Mouse (Mus musculus) liver, adult 2 months (tissue): ENCODE measurements around the gene Ppfia1. TPM values are rescaled to one million over a fixed set of nuclear protein-coding genes. Genes with fewer than 3 reads are reported as not detected.

ENCODE experiments used
- DNase-seq: peaks from one replicate; pipeline ENCODE4 v3.0.0-alpha.2; 2011; ENCODE audit warnings: low read depth, low spot score; ENCODE audit errors: extremely low read depth
- H3K27ac ChIP-seq: fragments of 200-500 bp; replicated peaks from 2 replicates; pipeline ENCODE4 v1.5.1; 2012; ENCODE audit warnings: low read depth, mild to moderate bottlenecking, control low read depth, inconsistent platforms, low read length; ENCODE audit not compliant: insufficient read depth
- H3K27me3 ChIP-seq: fragments of 200-500 bp; 2 replicates; pipeline ENCODE4 v1.6.1; 2012; ENCODE audit warnings: mild to moderate bottlenecking, moderate library complexity, low read length, inconsistent platforms; ENCODE audit not compliant: control insufficient read depth, insufficient read depth
- H3K36me3 ChIP-seq: fragments of 200-500 bp; 2 replicates; pipeline ENCODE4 v1.6.1; 2012; ENCODE audit warnings: low read length, inconsistent platforms; ENCODE audit not compliant: control insufficient read depth, insufficient read depth
- H3K4me1 ChIP-seq: fragments of 200-500 bp; 2 replicates; pipeline ENCODE4 v1.6.1; 2011; ENCODE audit warnings: low read length; ENCODE audit not compliant: control insufficient read depth, insufficient read depth
- H3K4me3 ChIP-seq: fragments of 200-500 bp; 2 replicates; pipeline ENCODE4 v1.5.1; 2011; ENCODE audit warnings: low read depth, mild to moderate bottlenecking, control low read depth, low read length, moderate library complexity; ENCODE audit not compliant: insufficient read depth
- H3K79me2 ChIP-seq: fragments of 200-500 bp; 2 replicates; pipeline ENCODE4 v1.6.1; 2012; ENCODE audit warnings: inconsistent platforms, mild to moderate bottlenecking, low read length, moderate library complexity; ENCODE audit not compliant: control insufficient read depth, insufficient read depth
- H3K9ac ChIP-seq: fragments of 200-500 bp; 2 replicates; pipeline ENCODE4 v1.6.1; 2012; ENCODE audit warnings: low read depth, mild to moderate bottlenecking, control low read depth, inconsistent platforms, low read length
- CTCF ChIP-seq: fragments of 200-500 bp; IDR thresholded peaks from 2 replicates; pipeline ENCODE4 v1.5.1; 2011; ENCODE audit warnings: low read depth, low read length, control low read depth
- POLR2A ChIP-seq: fragments of 200-500 bp; IDR thresholded peaks from 2 replicates; pipeline ENCODE4 v1.6.1; 2011; ENCODE audit warnings: low read length, control low read depth; ENCODE audit not compliant: insufficient read depth; ENCODE audit errors: extremely low read depth
- WGBS: fragments of 180-500 bp; shearing (Covaris S2); methylation state at CpG from one replicate; pipeline ENCODE4 v1.1.7; 2018; 5-methylcytosine and 5-hydroxymethylcytosine counted together
- polyA plus RNA-seq: library from polyadenylated mRNA; depleted of rRNA; stranded (reverse); fragments of >200 nt; gene quantifications from 2 replicates; pipeline ENCODE4 v1.2.3, GENCODE M21; 2012
- total RNA-seq: library from RNA; depleted of rRNA; stranded (reverse); fragments of >200 nt; gene quantifications from 2 replicates; pipeline ENCODE4 v1.2.3, GENCODE M21; 2014

The Ppfia1 gene
- total and polyA plus RNA-seq, 2 experiments, result 14.5 to 22.0 TPM

GRCm38 (mm10) chr7:144475741-144476140 is 77.8 kb downstream of the Ppfia1 start:
- no peak for TF ChIP-seq CTCF
- TF ChIP-seq POLR2A, result no peak
- H3K27ac ChIP-seq, result no peak overlapping the region
- H3K79me2 ChIP-seq, result no peaks in the 10 kb centered on the region
- H3K4me1 ChIP-seq, result no peaks in the 10 kb centered on the region
- H3K9ac ChIP-seq, result no peak overlapping the region
- DNase-seq, result peak; percentile 29
- H3K36me3 ChIP-seq, result peaks cover 10% of the 10 kb centered on the region
- no peak overlapping the region for H3K4me3 ChIP-seq
- H3K27me3 ChIP-seq, result no peaks in the 10 kb centered on the region
- WGBS, result 76% methylated on average over 3 of the region's 3 CpGs

- DNase-seq, result no peak
- TF ChIP-seq CTCF (no peak), POLR2A (no peak)
- H3K4me1 ChIP-seq, result peaks cover 9% of the 10 kb centered on the region
- H3K27ac ChIP-seq, result no peak overlapping the region
- no peak overlapping the region for H3K9ac ChIP-seq
- H3K4me3 ChIP-seq, result no peak overlapping the region
- peaks cover 20% of the 10 kb centered on the region; the same call in 1 of the 2 replicates for H3K79me2 ChIP-seq
- peaks cover 4% of the 10 kb centered on the region; the same call in 1 of the 2 replicates for H3K36me3 ChIP-seq
- WGBS, result 61% methylated on average over 4 of the region's 4 CpGs
- no peaks in the 10 kb centered on the region for H3K27me3 ChIP-seq
Observed at GRCm38 (mm10) chr7:144473486-144473885, 80.0 kb downstream of the Ppfia1 start.

GRCm38 (mm10) chr7:144471103-144471502 is 82.4 kb downstream of the Ppfia1 start:
- no peak overlapping the region for H3K4me3 ChIP-seq
- WGBS, result 53% methylated on average over 2 of the region's 2 CpGs
- TF ChIP-seq POLR2A (no peak), CTCF (no peak)
- peak overlapping the region; percentile 63 for H3K9ac ChIP-seq
- DNase-seq, result no peak
- H3K79me2 ChIP-seq, result peaks cover 21% of the 10 kb centered on the region; the same call in 1 of the 2 replicates
- peak overlapping the region; percentile 35 for H3K27ac ChIP-seq
- peaks cover 9% of the 10 kb centered on the region for H3K4me1 ChIP-seq
- H3K27me3 ChIP-seq, result no peaks in the 10 kb centered on the region
- H3K36me3 ChIP-seq, result no peaks in the 10 kb centered on the region; the same call in 1 of the 2 replicates

- H3K4me1 ChIP-seq, result peaks cover 9% of the 10 kb centered on the region
- peak; percentile 69 for DNase-seq
- WGBS, result under 1% methylated on average over 30 of the region's 30 CpGs
Observed at GRCm38 (mm10) chr7:144470545-144471059, 82.9 kb downstream of the Ppfia1 start, which contains the start of gene Cttn. TSS of gene Cttn (minus strand) at chr7:144471009.

GRCm38 (mm10) chr7:144469908-144470544 is 83.5 kb downstream of the Ppfia1 start:
- peaks cover 21% of the 10 kb centered on the region; the same call in 1 of the 2 replicates for H3K79me2 ChIP-seq
- WGBS, result 2% methylated on average over 31 of the region's 31 CpGs
- peaks cover 9% of the 10 kb centered on the region for H3K4me1 ChIP-seq
- peak overlapping the region; percentile 57 for H3K27ac ChIP-seq
- no peak for DNase-seq
- no peaks in the 10 kb centered on the region for H3K27me3 ChIP-seq
- H3K36me3 ChIP-seq, result no peaks in the 10 kb centered on the region
- TF ChIP-seq CTCF (no peak), POLR2A (no peak)
- peak overlapping the region; percentile 96 for H3K9ac ChIP-seq
- peak overlapping the region; percentile 97 for H3K4me3 ChIP-seq

More at GRCm38 (mm10) chr7:144470545-144471059, 82.9 kb downstream of the Ppfia1 start, which contains the start of gene Cttn:
- H3K9ac ChIP-seq, result peak within 1 kb of the TSS; percentile 96
- no peaks in the 10 kb centered on the region for H3K27me3 ChIP-seq
- no peaks in the 10 kb centered on the region; the same call in 1 of the 2 replicates for H3K36me3 ChIP-seq
- H3K27ac ChIP-seq, result peak within 1 kb of the TSS; percentile 57
- TF ChIP-seq CTCF, result no peak
- peak; percentile 55; the same call in 1 of the 2 replicates for TF ChIP-seq POLR2A
- peak within 1 kb of the TSS; percentile 97 for H3K4me3 ChIP-seq
- H3K79me2 ChIP-seq, result peaks cover 21% of the 10 kb centered on the region; the same call in 1 of the 2 replicates

GRCm38 (mm10) chr7:144469181-144469641 is 84.3 kb downstream of the Ppfia1 start:
- Histone ChIP-seq H3K27ac (no peak overlapping the region), H3K4me3 (no peak overlapping the region), H3K27me3 (no peaks in the 10 kb centered on the region), H3K4me1 (peaks cover 9% of the 10 kb centered on the region), H3K9ac (peak overlapping the region; percentile 3; the same call in 1 of the 2 replicates), H3K36me3 (no peaks in the 10 kb centered on the region; the same call in 1 of the 2 replicates), H3K79me2 (peaks cover 21% of the 10 kb centered on the region; the same call in 1 of the 2 replicates)
- DNase-seq, result no peak
- TF ChIP-seq CTCF (no peak), POLR2A (no peak)
- 8% methylated on average over 4 of the region's 4 CpGs for WGBS
